Mouse (Mus musculus) splenic B cell, adult 2 months (primary cell): ENCODE results near the gene Ndfip2.

Experiments used
- DNase-seq: peaks from one replicate; pipeline ENCODE4 v3.0.0-alpha.2; 2011; ENCODE audit warnings: low read depth, low spot score
- H3K27me3 ChIP-seq: 2 replicates; pipeline ENCODE4 v1.6.1; 2012; ENCODE audit warnings: mild to moderate bottlenecking, low read length, moderate library complexity, mixed read lengths; ENCODE audit not compliant: control insufficient read depth, poor library complexity, insufficient read depth, severe bottlenecking
- H3K36me3 ChIP-seq: 2 replicates; pipeline ENCODE4 v1.6.1; 2012; ENCODE audit warnings: mild to moderate bottlenecking, low read length, moderate library complexity, mixed read lengths; ENCODE audit not compliant: control insufficient read depth, poor library complexity, insufficient read depth, severe bottlenecking

Gene Ndfip2

GRCm38 (mm10) chr14:105300551-105300950 lies 42.2 kb downstream of the Ndfip2 start:
- H3K27me3 ChIP-seq: no peaks in the 10 kb centered on the region
- DNase-seq: no peak
- no peaks in the 10 kb centered on the region for H3K36me3 ChIP-seq

GRCm38 (mm10) chr14:105302708-105303107 lies 44.3 kb downstream of the Ndfip2 start:
- no peaks in the 10 kb centered on the region for H3K36me3 ChIP-seq
- no peaks in the 10 kb centered on the region for H3K27me3 ChIP-seq
- DNase-seq: no peak

GRCm38 (mm10) chr14:105307716-105308115 lies 49.3 kb downstream of the Ndfip2 start:
- DNase-seq: no peak
- Histone ChIP-seq H3K36me3 (peaks cover 5% of the 10 kb centered on the region; the same call in 1 of the 2 replicates), H3K27me3 (no peaks in the 10 kb centered on the region)

GRCm38 (mm10) chr14:105312366-105312765 lies 54.0 kb downstream of the Ndfip2 start:
- H3K27me3 ChIP-seq: no peaks in the 10 kb centered on the region
- no peak for DNase-seq
- H3K36me3 ChIP-seq: peaks cover 5% of the 10 kb centered on the region; the same call in 1 of the 2 replicates

GRCm38 (mm10) chr14:105312944-105313343 lies 54.6 kb downstream of the Ndfip2 start:
- no peak for DNase-seq
- Histone ChIP-seq H3K36me3 (peaks cover 5% of the 10 kb centered on the region; the same call in 1 of the 2 replicates), H3K27me3 (no peaks in the 10 kb centered on the region)

GRCm38 (mm10) chr14:105313877-105314276 lies 55.5 kb downstream of the Ndfip2 start:
- DNase-seq: no peak
- no peaks in the 10 kb centered on the region for H3K27me3 ChIP-seq
- H3K36me3 ChIP-seq: peaks cover 5% of the 10 kb centered on the region; the same call in 1 of the 2 replicates

- Histone ChIP-seq H3K27me3 (no peaks in the 10 kb centered on the region), H3K36me3 (no peaks in the 10 kb centered on the region)
- no peak for DNase-seq
Measured at GRCm38 (mm10) chr14:105321712-105322111, 63.3 kb downstream of the Ndfip2 start.

- DNase-seq: no peak
- Histone ChIP-seq H3K36me3 (no peaks in the 10 kb centered on the region), H3K27me3 (no peaks in the 10 kb centered on the region)
Measured at GRCm38 (mm10) chr14:105322829-105323228, 64.5 kb downstream of the Ndfip2 start.

- no peaks in the 10 kb centered on the region for H3K27me3 ChIP-seq
- no peak for DNase-seq
Measured at GRCm38 (mm10) chr14:105323448-105323847, 65.1 kb downstream of the Ndfip2 start.

GRCm38 (mm10) chr14:105328397-105329302 lies 70.3 kb downstream of the Ndfip2 start:
- no peak for DNase-seq
- H3K36me3 ChIP-seq: no peaks in the 10 kb centered on the region
- no peaks in the 10 kb centered on the region for H3K27me3 ChIP-seq

More at GRCm38 (mm10) chr14:105323448-105323847, 65.1 kb downstream of the Ndfip2 start:
- H3K36me3 ChIP-seq: no peaks in the 10 kb centered on the region

GRCm38 (mm10) chr14:105333475-105334094 lies 75.2 kb downstream of the Ndfip2 start:
- no peaks in the 10 kb centered on the region for H3K27me3 ChIP-seq
- H3K36me3 ChIP-seq: no peaks in the 10 kb centered on the region
- DNase-seq: no peak

- no peak for DNase-seq
- no peaks in the 10 kb centered on the region for H3K27me3 ChIP-seq
- no peaks in the 10 kb centered on the region for H3K36me3 ChIP-seq
Measured at GRCm38 (mm10) chr14:105341765-105342164, 83.4 kb downstream of the Ndfip2 start.

GRCm38 (mm10) chr14:105354121-105354520 lies 95.7 kb downstream of the Ndfip2 start:
- Histone ChIP-seq H3K36me3 (no peaks in the 10 kb centered on the region), H3K27me3 (no peaks in the 10 kb centered on the region)
- no peak for DNase-seq
